Mouse (Mus musculus) lung, embryonic 14.5 days (tissue): ENCODE data around the gene Myo10. TPM values are rescaled to one million over a fixed set of nuclear protein-coding genes. Genes with fewer than 3 reads are reported as not detected.

Experiments used
- ATAC-seq: fragments of 200-750 bp; cut with Nextera tagmentation; 2 replicates; pipeline ENCODE4 v1.8.0; 2017; ENCODE audit warnings: mild to moderate bottlenecking, moderate TSS enrichment, moderate library complexity; ENCODE audit not compliant: insufficient read depth
- DNase-seq: peaks from one replicate; pipeline ENCODE4 v3.0.0-alpha.2; 2015
- H3K27ac ChIP-seq: fragments of 300-500 bp; sonication (generic); 2 replicates; pipeline ENCODE4 v1.5.1; 2014; ENCODE audit warnings: low read depth, mild to moderate bottlenecking, moderate library complexity
- H3K27me3 ChIP-seq: fragments of 300-500 bp; sonication (generic); 2 replicates; pipeline ENCODE4 v1.6.1; 2014; ENCODE audit warnings: low read length, control low read depth; ENCODE audit not compliant: insufficient read depth
- H3K36me3 ChIP-seq: fragments of 300-500 bp; sonication (generic); 2 replicates; pipeline ENCODE4 v1.6.1; 2014; ENCODE audit warnings: control low read depth; ENCODE audit not compliant: insufficient read depth
- H3K4me1 ChIP-seq: fragments of 300-500 bp; sonication (generic); 2 replicates; pipeline ENCODE4 v1.6.1; 2014; ENCODE audit warnings: antibody characterized with exemption, control low read depth; ENCODE audit not compliant: insufficient read depth
- H3K4me2 ChIP-seq: fragments of 300-500 bp; sonication (generic); 2 replicates; pipeline ENCODE4 v1.6.1; 2014; ENCODE audit warnings: mild to moderate bottlenecking
- H3K4me3 ChIP-seq: fragments of 300-500 bp; sonication (generic); 2 replicates; pipeline ENCODE4 v1.5.1; 2014; ENCODE audit warnings: low read depth, low read length
- H3K9ac ChIP-seq: fragments of 300-500 bp; sonication (generic); 2 replicates; pipeline ENCODE4 v1.6.1; 2014
- H3K9me3 ChIP-seq: fragments of 300-500 bp; sonication (generic); 2 replicates; pipeline ENCODE4 v1.6.1; 2016; ENCODE audit warnings: low read depth, low read length, control low read depth
- CTCF ChIP-seq: IDR thresholded peaks from 2 replicates; pipeline ENCODE4 v1.5.1; 2016; ENCODE audit warnings: antibody characterized with exemption, low read depth
- WGBS: fragments of 180-500 bp; shearing (Covaris S2); extraction: QIAGEN DNeasy Blood & Tissue Kit; methylation state at CpG from one replicate; pipeline ENCODE4 v1.1.7; 2014; 5-methylcytosine and 5-hydroxymethylcytosine counted together
- polyA plus RNA-seq: library from polyadenylated mRNA; unstranded; fragments of >200 nt; fragmentation: Nextera tagmentation; extraction: Ambion mirVana; gene quantifications from 2 replicates; pipeline ENCODE4 v1.2.1, GENCODE M21; 2014

Gene Myo10
- polyA plus RNA-seq, 1 experiment from 2014 or later, result 54.8 TPM

DNA sequence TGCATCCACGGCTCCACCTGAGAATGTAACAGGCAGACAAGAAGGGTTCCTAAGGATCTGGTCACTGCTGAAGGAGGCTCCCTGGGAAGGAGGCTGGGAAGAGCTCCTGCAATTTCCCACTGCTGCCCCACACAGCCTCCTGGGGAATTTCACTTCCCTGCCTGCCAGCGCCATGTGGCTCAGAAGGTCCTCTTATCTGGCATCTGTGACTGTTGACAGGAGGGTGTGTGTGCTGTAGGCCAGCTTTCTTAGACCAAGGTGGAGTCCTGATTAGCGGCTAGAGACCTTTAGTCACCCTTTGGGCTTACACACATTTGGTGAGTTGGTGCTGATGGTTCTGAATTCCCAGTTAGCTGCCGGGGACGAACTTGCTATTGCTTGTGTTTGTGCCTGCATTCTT is 28.0 kb downstream of the Myo10 start:
- H3K9me3 ChIP-seq, result no peaks in the 10 kb centered on the region
- DNase-seq (no peak), ATAC-seq (0 out of 2 replicates have a peak, but pooled peaks have one; percentile 9)
- H3K4me3 ChIP-seq, result no peak overlapping the region
- H3K27ac ChIP-seq, result no peak overlapping the region
- H3K9ac ChIP-seq, result no peak overlapping the region
- no peaks in the 10 kb centered on the region for H3K27me3 ChIP-seq
- no peaks in the 10 kb centered on the region for H3K36me3 ChIP-seq
- no peak overlapping the region for H3K4me2 ChIP-seq
- peaks cover 13% of the 10 kb centered on the region; the same call in 1 of the 2 replicates for H3K4me1 ChIP-seq
- no peak for TF ChIP-seq CTCF
- WGBS, result 40% methylated on average over 5 of the region's 5 CpGs

DNA sequence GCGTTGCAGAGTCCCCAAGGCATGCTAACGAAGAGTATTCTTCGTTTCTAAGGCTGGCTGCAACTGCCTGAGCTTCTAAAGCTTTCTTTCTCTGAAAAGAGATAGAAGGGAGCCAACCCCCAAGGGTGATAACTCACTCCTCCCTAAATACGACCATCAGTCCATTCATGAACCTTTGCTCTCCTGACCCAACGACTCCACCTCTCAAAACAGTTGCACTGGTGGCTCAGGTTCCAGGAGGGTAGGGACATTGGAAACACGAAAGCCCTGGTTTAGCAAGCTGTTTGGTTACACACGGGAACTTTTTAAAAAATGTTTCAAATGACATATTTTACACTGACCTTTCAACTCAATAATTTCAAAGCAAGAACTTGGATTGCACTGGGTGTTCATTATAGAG is 29.5 kb downstream of the Myo10 start:
- Histone ChIP-seq H3K4me1 (peaks cover 8% of the 10 kb centered on the region; the same call in 1 of the 2 replicates), H3K27me3 (no peaks in the 10 kb centered on the region), H3K9ac (no peak overlapping the region), H3K4me2 (no peak overlapping the region), H3K36me3 (no peaks in the 10 kb centered on the region), H3K9me3 (no peaks in the 10 kb centered on the region), H3K4me3 (no peak overlapping the region), H3K27ac (no peak overlapping the region)
- WGBS, result 59% methylated on average over 7 of the region's 7 CpGs
- ATAC-seq, result no peak
- no peak for TF ChIP-seq CTCF
- no peak for DNase-seq

DNA sequence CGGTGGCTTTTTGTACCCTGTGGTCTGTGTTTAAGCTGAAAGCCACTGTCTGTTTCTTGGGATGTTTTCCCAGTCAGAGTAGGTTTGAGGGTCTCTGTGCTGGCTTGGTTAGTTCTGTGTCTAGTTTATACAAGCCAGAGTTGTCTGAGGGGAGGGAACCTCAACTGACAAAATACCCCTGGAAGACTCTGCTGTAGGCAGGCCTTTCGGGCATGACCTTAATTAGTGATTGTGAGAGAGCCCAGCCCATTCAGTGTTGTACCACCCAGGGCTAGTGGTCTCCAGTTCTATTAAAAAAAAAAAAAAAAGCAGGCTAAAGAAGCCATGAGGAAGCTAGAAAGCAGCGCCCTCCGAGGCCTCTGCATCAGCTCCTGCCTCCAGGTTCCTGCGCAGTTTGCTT is 30.0 kb downstream of the Myo10 start:
- Histone ChIP-seq H3K27me3 (no peaks in the 10 kb centered on the region), H3K4me2 (no peak overlapping the region), H3K27ac (no peak overlapping the region), H3K9ac (no peak overlapping the region), H3K4me1 (peaks cover 8% of the 10 kb centered on the region; the same call in 1 of the 2 replicates), H3K36me3 (no peaks in the 10 kb centered on the region), H3K9me3 (no peaks in the 10 kb centered on the region), H3K4me3 (no peak overlapping the region)
- DNase-seq (no peak), ATAC-seq (no peak)
- TF ChIP-seq CTCF, result no peak
- WGBS, result 69% methylated on average over 5 of the region's 5 CpGs

DNA sequence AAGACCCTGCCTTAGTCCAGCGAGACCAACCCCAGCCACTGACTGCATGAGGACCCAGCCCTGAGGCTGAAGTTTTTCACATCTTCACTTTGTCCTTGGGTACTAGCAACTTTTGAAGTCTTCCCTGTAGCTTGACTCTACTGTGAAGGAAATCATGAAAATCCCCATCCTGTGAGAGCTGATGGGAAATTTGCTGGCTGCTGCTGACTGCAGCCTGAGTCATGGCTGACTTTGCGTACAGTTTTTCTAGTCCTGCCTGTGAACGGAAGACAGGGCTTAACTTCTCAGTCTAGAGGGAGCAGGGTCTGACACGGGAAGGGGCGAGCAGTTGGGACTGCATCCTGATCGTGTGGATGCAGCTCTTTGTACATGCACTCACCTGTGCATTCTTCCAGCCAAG is 30.6 kb downstream of the Myo10 start:
- Histone ChIP-seq H3K27me3 (no peaks in the 10 kb centered on the region), H3K4me3 (no peak overlapping the region), H3K27ac (no peak overlapping the region), H3K4me1 (peaks cover 8% of the 10 kb centered on the region; the same call in 1 of the 2 replicates), H3K9me3 (no peaks in the 10 kb centered on the region), H3K36me3 (no peaks in the 10 kb centered on the region), H3K9ac (no peak overlapping the region), H3K4me2 (no peak overlapping the region)
- no peak for ATAC-seq
- no peak for DNase-seq
- WGBS, result 66% methylated on average over 6 of the region's 6 CpGs
- no peak for TF ChIP-seq CTCF

DNA sequence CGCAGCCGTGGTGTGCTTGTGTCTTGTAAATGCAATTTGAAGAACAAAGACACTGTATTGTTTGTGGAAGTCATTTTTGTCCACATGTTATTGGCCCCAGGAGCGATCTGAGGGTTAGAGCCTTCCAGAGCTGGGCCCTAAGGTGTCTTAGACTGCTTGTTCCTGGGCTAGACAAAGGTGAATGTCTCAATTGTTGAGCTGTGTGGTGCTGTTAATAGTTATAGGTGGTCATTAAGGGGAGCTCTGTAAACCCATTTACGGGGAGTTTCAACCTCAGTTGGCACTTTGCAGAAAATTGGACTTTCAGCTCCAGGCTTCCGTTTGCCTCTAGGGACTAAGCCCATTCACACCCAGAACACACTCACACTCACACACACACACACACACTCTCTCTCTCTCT is 31.4 kb downstream of the Myo10 start:
- 68% methylated on average over 5 of the region's 5 CpGs for WGBS
- Histone ChIP-seq H3K27me3 (no peaks in the 10 kb centered on the region), H3K4me3 (no peak overlapping the region), H3K9ac (no peak overlapping the region), H3K27ac (no peak overlapping the region), H3K36me3 (no peaks in the 10 kb centered on the region), H3K4me1 (0 out of 2 replicates have a peak, but pooled peaks cover 8% of the 10 kb centered on the region), H3K9me3 (no peaks in the 10 kb centered on the region), H3K4me2 (no peak overlapping the region)
- no peak for TF ChIP-seq CTCF
- ATAC-seq (no peak), DNase-seq (no peak)

DNA sequence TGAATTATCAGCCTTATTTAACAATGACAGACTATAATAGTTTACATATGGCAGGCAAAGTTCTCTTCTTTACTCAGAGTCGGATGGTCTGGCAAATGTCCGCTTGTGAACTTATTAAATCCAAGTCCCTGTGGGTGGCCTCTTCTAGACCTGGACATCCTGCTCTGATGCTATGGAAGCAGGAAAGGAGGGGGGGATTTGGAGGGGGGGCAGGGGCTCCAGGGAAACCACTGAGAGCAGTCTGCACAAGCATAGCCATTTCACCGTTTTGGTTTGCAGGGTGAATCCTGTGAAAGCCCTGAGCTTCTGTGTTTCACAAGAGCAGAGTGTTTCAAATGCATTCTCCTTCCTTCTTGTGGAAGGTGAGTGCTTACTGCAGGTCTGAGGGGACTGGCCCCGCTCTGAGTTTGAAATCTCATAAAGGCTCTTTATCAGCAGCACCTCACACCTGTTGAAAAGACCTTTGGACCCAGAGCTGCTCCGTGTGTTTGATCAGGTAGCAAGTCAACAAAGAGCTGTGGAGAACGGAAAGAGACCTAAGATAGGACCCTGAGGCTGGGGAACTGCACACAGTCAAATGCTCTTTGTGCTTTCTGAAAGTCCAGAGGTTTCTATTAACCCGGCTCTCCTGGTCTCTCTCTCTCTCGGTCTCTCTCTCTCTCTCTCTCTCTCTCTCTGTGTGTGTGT is 40.7 kb downstream of the Myo10 start:
- TF ChIP-seq CTCF, result no peak
- Histone ChIP-seq H3K36me3 (peaks cover 8% of the 10 kb centered on the region; the same call in 1 of the 2 replicates), H3K4me2 (no peak overlapping the region), H3K9me3 (no peaks in the 10 kb centered on the region), H3K4me3 (no peak overlapping the region), H3K4me1 (0 out of 2 replicates have a peak, but pooled peaks cover 3% of the 10 kb centered on the region), H3K9ac (no peak overlapping the region), H3K27me3 (no peaks in the 10 kb centered on the region), H3K27ac (peak overlapping the region; percentile 39)
- WGBS, result 18% methylated on average over 8 of the region's 8 CpGs
- DNase-seq (peak; percentile 67), ATAC-seq (peak; percentile 83)

DNA sequence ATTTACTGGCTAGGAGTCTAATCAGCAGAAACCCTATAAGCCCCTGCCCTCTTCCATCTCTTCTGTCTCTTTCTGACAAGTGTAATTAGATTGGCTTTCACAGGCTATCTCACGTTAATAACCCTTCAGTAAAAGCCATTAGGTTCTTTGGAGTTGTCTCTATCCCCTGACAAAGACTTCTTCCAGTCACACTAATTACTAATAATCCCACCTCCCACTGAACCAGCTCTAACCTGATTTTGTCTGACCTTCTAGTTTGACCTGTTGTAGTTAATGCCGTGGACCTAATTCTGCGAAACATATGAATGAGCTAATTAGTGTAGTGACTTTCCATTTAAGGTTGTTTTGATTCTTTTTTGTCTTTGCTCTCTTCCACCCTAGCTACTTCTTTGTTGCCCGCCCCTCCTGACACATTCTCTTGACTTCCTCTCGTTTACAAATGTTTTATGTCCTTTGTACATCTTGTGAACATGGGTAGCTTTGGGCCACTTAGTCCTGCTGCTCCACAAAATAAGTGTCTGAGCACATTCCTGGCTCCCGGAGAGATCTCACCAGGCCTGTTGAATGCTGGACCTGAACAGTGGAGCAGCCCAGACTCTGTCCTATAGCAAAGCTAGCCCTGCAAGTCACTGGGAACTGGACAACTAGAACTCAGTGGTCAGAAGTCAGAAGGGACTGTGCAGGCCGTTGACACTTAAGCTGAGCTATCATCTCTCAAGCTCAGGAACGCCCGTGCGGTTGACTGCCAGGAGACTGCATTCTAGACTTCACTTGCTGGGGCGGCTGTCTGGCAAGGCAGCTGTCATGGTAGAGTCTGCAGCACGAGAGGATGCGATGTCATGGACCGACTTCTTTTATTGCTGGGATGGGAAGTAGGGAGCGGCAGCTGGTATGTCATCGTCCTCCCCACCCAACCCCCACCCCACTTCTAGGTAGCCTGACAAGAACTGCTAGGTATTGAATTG is 47.2 kb downstream of the Myo10 start:
- 44% methylated on average over 16 of the region's 16 CpGs for WGBS
- Histone ChIP-seq H3K27ac (no peak overlapping the region), H3K9ac (no peak overlapping the region), H3K4me2 (no peak overlapping the region), H3K4me3 (no peak overlapping the region), H3K9me3 (no peaks in the 10 kb centered on the region), H3K36me3 (peaks cover 8% of the 10 kb centered on the region; the same call in 1 of the 2 replicates), H3K4me1 (peaks cover 3% of the 10 kb centered on the region; the same call in 1 of the 2 replicates), H3K27me3 (no peaks in the 10 kb centered on the region)
- peak; percentile 26; the same call in 1 of the 2 replicates for ATAC-seq
- peak; percentile 40 for DNase-seq
- TF ChIP-seq CTCF, result no peak
